Mouse (Mus musculus) embryonic facial prominence, embryonic 14.5 days (tissue): Measurements from ENCODE around the gene Wfdc2. TPM values are rescaled to one million over a fixed set of nuclear protein-coding genes. Genes with fewer than 3 reads are reported as not detected.

Experiments
- ATAC-seq: fragments of 200-750 bp; cut with Nextera tagmentation; 2 replicates; pipeline ENCODE4 v1.8.0; 2017; ENCODE audit warnings: low read depth, moderate number of reproducible peaks, moderate TSS enrichment
- DNase-seq: peaks from one replicate; pipeline ENCODE4 v3.0.0-alpha.2; 2015; ENCODE audit warnings: low spot score
- H3K27ac ChIP-seq: fragments of 300-500 bp; sonication (generic); replicated peaks from 2 replicates; pipeline ENCODE4 v1.5.1; 2014; ENCODE audit warnings: low read depth, mild to moderate bottlenecking, low read length, moderate library complexity
- H3K27me3 ChIP-seq: fragments of 300-500 bp; sonication (generic); replicated peaks from 2 replicates; pipeline ENCODE4 v1.6.1; 2014; ENCODE audit warnings: low read length; ENCODE audit not compliant: control insufficient read depth, insufficient read depth
- H3K36me3 ChIP-seq: fragments of 300-500 bp; sonication (generic); 2 replicates; pipeline ENCODE4 v1.6.1; 2014; ENCODE audit warnings: low read length, mixed read lengths; ENCODE audit not compliant: control insufficient read depth, insufficient read depth
- H3K4me1 ChIP-seq: fragments of 300-500 bp; sonication (generic); 2 replicates; pipeline ENCODE4 v1.6.1; 2014; ENCODE audit warnings: antibody characterized with exemption, low read length; ENCODE audit not compliant: control insufficient read depth, insufficient read depth
- H3K4me2 ChIP-seq: fragments of 300-500 bp; sonication (generic); 2 replicates; pipeline ENCODE4 v1.6.1; 2014; ENCODE audit warnings: low read depth, mild to moderate bottlenecking, low read length, moderate library complexity, mixed read lengths
- H3K4me3 ChIP-seq: fragments of 300-500 bp; sonication (generic); 2 replicates; pipeline ENCODE4 v1.5.1; 2014; ENCODE audit warnings: low read depth, mild to moderate bottlenecking, low read length
- H3K9ac ChIP-seq: fragments of 300-500 bp; sonication (generic); 2 replicates; pipeline ENCODE4 v1.6.1; 2014; ENCODE audit warnings: low read depth, mild to moderate bottlenecking, low read length, moderate library complexity, mixed read lengths
- H3K9me3 ChIP-seq: fragments of 300-500 bp; sonication (generic); 2 replicates; pipeline ENCODE4 v1.6.1; 2016; ENCODE audit warnings: low read length; ENCODE audit not compliant: control insufficient read depth
- WGBS: fragments of 180-500 bp; shearing (Covaris S2); extraction: QIAGEN DNeasy Blood & Tissue Kit; methylation state at CpG from one replicate; pipeline ENCODE4 v1.1.7; 2014; 5-methylcytosine and 5-hydroxymethylcytosine counted together
- polyA plus RNA-seq: library from polyadenylated mRNA; unstranded; fragments of >200 nt; fragmentation: Nextera tagmentation; extraction: Ambion mirVana; gene quantifications from 2 replicates; pipeline ENCODE4 v1.2.1, GENCODE M21; 2014

The Wfdc2 gene
- polyA plus RNA-seq, 1 experiment from 2014 or later: 62.4 TPM

GRCm38 (mm10) chr2:164540652-164541427 is 21.4 kb upstream of the Wfdc2 start:
- Histone ChIP-seq H3K27ac (peak overlapping the region; percentile 44), H3K27me3 (no peaks in the 10 kb centered on the region), H3K4me1 (peaks cover 7% of the 10 kb centered on the region; the same call in 1 of the 2 replicates), H3K4me3 (no peak overlapping the region), H3K9me3 (no peaks in the 10 kb centered on the region), H3K9ac (no peak overlapping the region), H3K4me2 (no peak overlapping the region), H3K36me3 (no peaks in the 10 kb centered on the region)
- DNase-seq (no peak), ATAC-seq (peak; percentile 30; the same call in 1 of the 2 replicates)
- 23% methylated on average over 8 of the region's 8 CpGs for WGBS

GRCm38 (mm10) chr2:164542132-164542531 is 20.1 kb upstream of the Wfdc2 start:
- no peak overlapping the region for H3K9ac ChIP-seq
- H3K36me3 ChIP-seq: no peaks in the 10 kb centered on the region
- ATAC-seq (no peak), DNase-seq (no peak)
- H3K4me2 ChIP-seq: no peak overlapping the region
- no peak overlapping the region for H3K4me3 ChIP-seq
- no peak overlapping the region for H3K27ac ChIP-seq
- no peaks in the 10 kb centered on the region for H3K9me3 ChIP-seq
- no peaks in the 10 kb centered on the region for H3K27me3 ChIP-seq
- H3K4me1 ChIP-seq: peaks cover 7% of the 10 kb centered on the region; the same call in 1 of the 2 replicates
- 70% methylated on average over 5 of the region's 5 CpGs for WGBS

GRCm38 (mm10) chr2:164542598-164542997 is 19.6 kb upstream of the Wfdc2 start:
- Histone ChIP-seq H3K4me1 (peaks cover 7% of the 10 kb centered on the region; the same call in 1 of the 2 replicates), H3K27me3 (no peaks in the 10 kb centered on the region), H3K4me3 (no peak overlapping the region), H3K9me3 (no peaks in the 10 kb centered on the region), H3K9ac (no peak overlapping the region), H3K4me2 (no peak overlapping the region), H3K36me3 (no peaks in the 10 kb centered on the region), H3K27ac (no peak overlapping the region)
- 86% methylated on average over 7 of the region's 7 CpGs for WGBS
- ATAC-seq (no peak), DNase-seq (no peak)

- Histone ChIP-seq H3K27me3 (no peaks in the 10 kb centered on the region), H3K9ac (no peak overlapping the region), H3K4me2 (no peak overlapping the region), H3K4me1 (peaks cover 7% of the 10 kb centered on the region; the same call in 1 of the 2 replicates), H3K9me3 (no peaks in the 10 kb centered on the region), H3K36me3 (no peaks in the 10 kb centered on the region), H3K27ac (no peak overlapping the region), H3K4me3 (no peak overlapping the region)
- 46% methylated on average over 2 of the region's 2 CpGs for WGBS
- DNase-seq: no peak
- ATAC-seq: no peak
These were observed 18.5 kb upstream of the Wfdc2 start for GRCm38 (mm10) chr2:164543745-164544144.

GRCm38 (mm10) chr2:164544454-164545097 is 17.6 kb upstream of the Wfdc2 start:
- ATAC-seq (peak; percentile 44; the same call in 1 of the 2 replicates), DNase-seq (no peak)
- no peak overlapping the region for H3K9ac ChIP-seq
- H3K27me3 ChIP-seq: no peaks in the 10 kb centered on the region
- peaks cover 7% of the 10 kb centered on the region; the same call in 1 of the 2 replicates for H3K4me1 ChIP-seq
- no peaks in the 10 kb centered on the region for H3K36me3 ChIP-seq
- no peak overlapping the region for H3K4me3 ChIP-seq
- no peak overlapping the region for H3K4me2 ChIP-seq
- 38% methylated on average over 5 of the region's 5 CpGs for whole genome bisulfite sequencing
- H3K9me3 ChIP-seq: no peaks in the 10 kb centered on the region
- no peak overlapping the region for H3K27ac ChIP-seq

- Histone ChIP-seq H3K9me3 (no peaks in the 10 kb centered on the region), H3K27ac (no peak overlapping the region), H3K4me2 (no peak overlapping the region), H3K4me1 (no peaks in the 10 kb centered on the region), H3K4me3 (no peak overlapping the region), H3K27me3 (no peaks in the 10 kb centered on the region; the same call in 1 of the 2 replicates), H3K36me3 (no peaks in the 10 kb centered on the region), H3K9ac (no peak overlapping the region)
- no peak for ATAC-seq
- WGBS: 45% methylated on average over 4 of the region's 4 CpGs
- no peak for DNase-seq
These were observed 12.9 kb upstream of the Wfdc2 start for GRCm38 (mm10) chr2:164549338-164549737.

- Histone ChIP-seq H3K4me1 (no peaks in the 10 kb centered on the region), H3K36me3 (no peaks in the 10 kb centered on the region), H3K4me3 (no peak overlapping the region), H3K9ac (no peak overlapping the region), H3K27me3 (no peaks in the 10 kb centered on the region; the same call in 1 of the 2 replicates), H3K4me2 (no peak overlapping the region), H3K9me3 (no peaks in the 10 kb centered on the region), H3K27ac (no peak overlapping the region)
- no peak for DNase-seq
- WGBS: 22% methylated on average over 10 of the region's 10 CpGs
- no peak for ATAC-seq
These were observed 12.0 kb upstream of the Wfdc2 start for GRCm38 (mm10) chr2:164549963-164550894.

- Histone ChIP-seq H3K9me3 (no peaks in the 10 kb centered on the region), H3K27ac (no peak overlapping the region), H3K4me1 (no peaks in the 10 kb centered on the region), H3K27me3 (no peaks in the 10 kb centered on the region; the same call in 1 of the 2 replicates), H3K9ac (no peak overlapping the region), H3K4me3 (no peak overlapping the region), H3K36me3 (no peaks in the 10 kb centered on the region), H3K4me2 (no peak overlapping the region)
- WGBS: 65% methylated on average over 2 of the region's 2 CpGs
- ATAC-seq (no peak), DNase-seq (no peak)
These were observed 11.3 kb upstream of the Wfdc2 start for GRCm38 (mm10) chr2:164550895-164551269.
